Mouse (Mus musculus) lung, postnatal 0 days (tissue): ENCODE data around the gene Nmrk2.

Experiments
- CTCF ChIP-seq: IDR thresholded peaks from 2 replicates; pipeline ENCODE4 v1.5.1; 2016; ENCODE audit warnings: antibody characterized with exemption, mild to moderate bottlenecking
- EP300 ChIP-seq: IDR thresholded peaks from 2 replicates; pipeline ENCODE4 v1.6.1; 2016; ENCODE audit warnings: antibody characterized with exemption, mild to moderate bottlenecking, control low read depth

- no peak for TF ChIP-seq EP300
- TF ChIP-seq CTCF, result no peak
Observed at GRCm38 (mm10) chr10:81236471-81237268, 34.8 kb upstream of the Nmrk2 start.
